Mouse (Mus musculus): ENCODE measurements around the gene Ttc21a. TPM values are rescaled to one million over a fixed set of nuclear protein-coding genes. Genes with fewer than 3 reads are reported as not detected.
A peak's percentile ranks its signal among the peaks of the same experiment; 100 is the strongest.

The Ttc21a gene
- total RNA-seq, 1 experiment: 0.40 TPM

DNA sequence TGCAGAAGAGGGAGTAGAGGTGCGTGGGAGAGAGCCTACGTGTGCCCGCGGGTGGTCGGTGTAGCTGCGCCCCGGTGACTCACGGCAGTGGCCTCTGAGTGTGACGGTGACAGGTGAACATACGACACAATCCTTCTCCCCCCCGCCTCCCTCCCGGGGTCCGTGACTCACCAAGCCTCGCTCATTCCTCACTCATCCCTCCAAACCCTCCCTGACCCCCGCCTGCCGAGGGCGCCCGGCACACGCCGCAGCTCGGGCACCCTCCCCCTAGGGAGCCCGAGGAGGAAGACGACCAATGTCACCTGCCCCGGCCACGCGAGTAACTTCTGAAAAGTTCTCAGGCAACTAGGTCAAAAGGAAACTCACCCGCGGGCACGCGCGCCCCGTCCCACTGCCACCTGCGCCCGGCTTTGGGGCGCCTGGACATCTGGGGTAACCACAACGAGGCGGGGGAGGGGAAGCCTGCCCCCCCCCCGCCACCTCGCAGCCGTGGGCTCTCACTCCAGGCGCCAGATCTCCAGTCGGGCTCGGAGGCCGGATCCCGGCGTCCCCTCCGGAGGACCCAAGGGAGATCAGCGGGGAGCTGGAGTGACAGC lies 45.6 kb downstream of the Ttc21a start:
- TF ChIP-seq ZNF384 (IDR thresholded peaks at IDR 0.05; ENCODE audit: low read depth, low read length): no peak
- TF ChIP-seq ZC3H11A (IDR thresholded peaks at IDR 0.05; ENCODE audit: borderline replicate concordance, low read depth, low read length): no peak
- Histone ChIP-seq H3K36me3 (ENCODE audit: control insufficient read depth, insufficient read depth, low read length, poor library complexity, severe bottlenecking) (peaks cover 2% of the 10 kb centered on the region), H3K4me3 (ENCODE audit: insufficient read depth in 1 of 2, low read depth in 1 of 2, low read length in 2 of 2, poor library complexity in 1 of 2, severe bottlenecking in 1 of 2) (peak overlapping the region; percentile 83 to 87), H3K4me1 (ENCODE audit: control insufficient read depth in 2 of 2, insufficient read depth in 2 of 2, low read length in 2 of 2, poor library complexity in 1 of 2) (peaks cover 8 to 50% of the 10 kb centered on the region in 2 experiments), H3K9me3 (ENCODE audit: control insufficient read depth, insufficient read depth, low read depth, low read length) (no peaks in the 10 kb centered on the region), H3K9ac (ENCODE audit: insufficient read depth, low read depth, low read length, poor library complexity, severe bottlenecking) (peak overlapping the region; percentile 79), H3K27ac (ENCODE audit: insufficient read depth, low read depth, low read length, poor library complexity, severe bottlenecking) (peak overlapping the region; percentile 90; the same call in 1 of the 2 replicates)
- in situ Hi-C loops (cut with MboI; ENCODE audit: low sequenced_read_pairs in 2 of 2, unreplicated experiment in 2 of 2): no loop called here
- no peak for DNase-seq (ENCODE audit: low read depth, low spot score)

GRCm38 (mm10) chr9:119983585-119984535 lies 46.5 kb downstream of the Ttc21a start:
- Histone ChIP-seq H3K4me3 (ENCODE audit: insufficient read depth in 1 of 2, low read depth in 1 of 2, low read length in 2 of 2, poor library complexity in 1 of 2, severe bottlenecking in 1 of 2) (peak overlapping the region; percentile 83 to 87), H3K27ac (ENCODE audit: insufficient read depth, low read depth, low read length, poor library complexity, severe bottlenecking) (peak overlapping the region; percentile 90), H3K9ac (ENCODE audit: insufficient read depth, low read depth, low read length, poor library complexity, severe bottlenecking) (peak overlapping the region; percentile 79), H3K9me3 (ENCODE audit: control insufficient read depth, insufficient read depth, low read depth, low read length) (no peaks in the 10 kb centered on the region), H3K4me1 (ENCODE audit: control insufficient read depth in 2 of 2, insufficient read depth in 2 of 2, low read length in 2 of 2, poor library complexity in 1 of 2) (peaks cover 10 to 43% of the 10 kb centered on the region in 2 experiments), H3K36me3 (ENCODE audit: control insufficient read depth, insufficient read depth, low read length, poor library complexity, severe bottlenecking) (peaks cover 2% of the 10 kb centered on the region)
- TF ChIP-seq ZNF384 (IDR thresholded peaks at IDR 0.05; ENCODE audit: low read depth, low read length) (peak; percentile 90), CHD2 (IDR thresholded peaks at IDR 0.05; ENCODE audit: low read depth, low read length) (no peak; the same call in 1 of the 2 replicates)
- DNase-seq (ENCODE audit: low read depth, low spot score): no peak
- in situ Hi-C loops (cut with MboI; ENCODE audit: low sequenced_read_pairs in 2 of 2, unreplicated experiment in 2 of 2): no loop called here

DNA sequence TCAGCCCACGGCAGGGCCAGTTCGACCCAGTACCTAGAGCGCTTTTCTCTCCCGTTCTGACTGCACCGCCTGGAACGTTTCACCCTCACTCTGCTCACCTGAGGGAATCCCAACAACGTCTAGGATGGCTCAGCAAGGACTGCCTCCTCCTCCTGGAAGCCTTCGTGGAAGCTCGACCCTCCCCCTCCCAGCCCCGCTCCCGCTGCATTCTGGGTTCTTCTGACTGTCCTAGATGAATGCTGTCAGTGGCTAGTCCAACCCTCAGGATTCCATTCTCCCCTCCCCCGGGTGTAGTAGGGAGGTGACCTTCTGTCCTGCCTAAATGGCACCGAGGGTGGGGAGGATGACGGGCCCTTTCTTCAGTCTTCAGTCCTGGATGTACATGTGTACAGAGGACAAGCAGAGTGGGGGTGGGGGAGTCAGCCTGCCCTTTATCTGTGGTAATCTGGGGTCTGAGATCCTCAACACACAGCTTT lies 47.2 kb downstream of the Ttc21a start, which contains the start of gene Csrnp1:
Gene Csrnp1 (minus strand): TSS at position 123 of the 476 bp plus-strand sequence.
- DNase-seq (ENCODE audit: low read depth, low spot score): peak; percentile 91
- H3K9me3 ChIP-seq (ENCODE audit: control insufficient read depth, insufficient read depth, low read depth, low read length): no peaks in the 10 kb centered on the region
- H3K9ac ChIP-seq (ENCODE audit: insufficient read depth, low read depth, low read length, poor library complexity, severe bottlenecking): peak within 1 kb of the TSS; percentile 79
- TF ChIP-seq HCFC1 (IDR thresholded peaks at IDR 0.05; ENCODE audit: borderline replicate concordance, insufficient read depth, low read length): 0 out of 2 replicates have a peak, but pooled peaks have one; percentile 38
- TF ChIP-seq CHD2 (IDR thresholded peaks at IDR 0.05; ENCODE audit: low read depth, low read length): no peak
- TF ChIP-seq MAFK (IDR thresholded peaks at IDR 0.05; ENCODE audit: insufficient read depth, low read depth, low read length): 0 out of 2 replicates have a peak, but pooled peaks have one; percentile 13
- no peak for TF ChIP-seq ZNF384 (IDR thresholded peaks at IDR 0.05; ENCODE audit: low read depth, low read length)
- peaks cover 8 to 38% of the 10 kb centered on the region in 2 experiments for H3K4me1 ChIP-seq (ENCODE audit: control insufficient read depth in 2 of 2, insufficient read depth in 2 of 2, low read length in 2 of 2, poor library complexity in 1 of 2)
- H3K36me3 ChIP-seq (ENCODE audit: control insufficient read depth, insufficient read depth, low read length, poor library complexity, severe bottlenecking): peaks cover 2% of the 10 kb centered on the region
- in situ Hi-C loops (cut with MboI; ENCODE audit: low sequenced_read_pairs in 2 of 2, unreplicated experiment in 2 of 2): no loop called here
- peak within 1 kb of the TSS; percentile 90 for H3K27ac ChIP-seq (ENCODE audit: insufficient read depth, low read depth, low read length, poor library complexity, severe bottlenecking)
- peak within 1 kb of the TSS; percentile 83 to 87 for H3K4me3 ChIP-seq (ENCODE audit: insufficient read depth in 1 of 2, low read depth in 1 of 2, low read length in 2 of 2, poor library complexity in 1 of 2, severe bottlenecking in 1 of 2)

DNA sequence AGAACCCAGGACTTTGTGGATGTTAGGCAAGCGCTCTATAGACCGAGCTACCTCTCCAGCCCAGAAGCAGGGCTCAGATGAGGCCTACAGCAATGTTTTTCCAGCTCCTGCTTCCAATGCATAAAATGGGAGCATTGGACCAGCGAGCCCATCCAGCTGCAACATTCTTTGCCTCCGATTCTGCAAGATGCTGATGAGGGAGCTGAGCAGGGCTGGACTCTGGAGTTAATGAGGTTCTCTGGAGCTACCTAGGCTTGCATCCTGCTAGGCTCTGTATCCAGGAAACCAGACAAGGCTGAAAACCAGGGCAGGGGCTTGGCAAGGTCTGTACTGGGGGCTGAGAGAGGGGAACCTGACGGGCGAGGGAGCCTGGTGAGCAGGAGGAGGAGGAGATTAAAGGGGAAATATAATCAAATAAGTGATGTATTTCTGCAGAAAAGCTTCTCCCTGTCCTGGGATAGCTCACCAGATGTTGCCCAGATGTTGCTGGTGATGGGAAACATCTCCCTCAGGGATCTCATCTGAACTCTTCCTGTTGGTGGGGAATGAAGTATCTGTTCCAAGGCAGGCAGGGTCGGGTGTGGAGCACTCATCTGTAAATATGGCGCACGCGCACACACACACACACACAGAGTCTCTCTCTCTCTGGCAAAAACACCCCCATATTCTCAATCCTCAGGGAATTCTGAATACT lies 48.6 kb downstream of the Ttc21a start:
- no peak overlapping the region for H3K4me3 ChIP-seq (ENCODE audit: insufficient read depth in 1 of 2, low read depth in 1 of 2, low read length in 2 of 2, poor library complexity in 1 of 2, severe bottlenecking in 1 of 2)
- no peak for DNase-seq (ENCODE audit: low read depth, low spot score)
- peak overlapping the region; percentile 19; the same call in 1 of the 2 replicates for H3K27ac ChIP-seq (ENCODE audit: insufficient read depth, low read depth, low read length, poor library complexity, severe bottlenecking)
- no peaks in the 10 kb centered on the region; the same call in 1 of the 2 replicates for H3K36me3 ChIP-seq (ENCODE audit: control insufficient read depth, insufficient read depth, low read length, poor library complexity, severe bottlenecking)
- in situ Hi-C loops (cut with MboI; ENCODE audit: low sequenced_read_pairs in 2 of 2, unreplicated experiment in 2 of 2): no loop called here
- TF ChIP-seq ZNF384 (IDR thresholded peaks at IDR 0.05; ENCODE audit: low read depth, low read length) (no peak), MAFK (IDR thresholded peaks at IDR 0.05; ENCODE audit: insufficient read depth, low read depth, low read length) (no peak), HCFC1 (IDR thresholded peaks at IDR 0.05; ENCODE audit: borderline replicate concordance, insufficient read depth, low read length) (no peak), ZC3H11A (IDR thresholded peaks at IDR 0.05; ENCODE audit: borderline replicate concordance, low read depth, low read length) (no peak), CHD2 (IDR thresholded peaks at IDR 0.05; ENCODE audit: low read depth, low read length) (no peak)
- no peaks in the 10 kb centered on the region for H3K9me3 ChIP-seq (ENCODE audit: control insufficient read depth, insufficient read depth, low read depth, low read length)
- peaks cover 4 to 26% of the 10 kb centered on the region in 2 experiments; a peak in 2 of 4 replicates for H3K4me1 ChIP-seq (ENCODE audit: control insufficient read depth in 2 of 2, insufficient read depth in 2 of 2, low read length in 2 of 2, poor library complexity in 1 of 2)
- no peak overlapping the region for H3K9ac ChIP-seq (ENCODE audit: insufficient read depth, low read depth, low read length, poor library complexity, severe bottlenecking)
